Mouse (Mus musculus) liver, adult 10 weeks (tissue): Measurements from ENCODE around the gene Gm3476. TPM values are rescaled to one million over a fixed set of nuclear protein-coding genes. Genes with fewer than 3 reads are reported as not detected.

ENCODE experiments used
- polyA plus RNA-seq: library from polyadenylated mRNA; stranded (reverse); fragments of 350-450 nt; fragmentation: Illumina TruSeq; extraction: RNeasy Lipid Tissue Mini Kit (QIAGEN cat#74804); gene quantifications from one replicate; pipeline ENCODE4 v1.2.3, GENCODE M21; 2014; ENCODE audit warnings: low read depth, low replicate concordance

Gene Gm3476
- polyA plus RNA-seq = not detected

DNA sequence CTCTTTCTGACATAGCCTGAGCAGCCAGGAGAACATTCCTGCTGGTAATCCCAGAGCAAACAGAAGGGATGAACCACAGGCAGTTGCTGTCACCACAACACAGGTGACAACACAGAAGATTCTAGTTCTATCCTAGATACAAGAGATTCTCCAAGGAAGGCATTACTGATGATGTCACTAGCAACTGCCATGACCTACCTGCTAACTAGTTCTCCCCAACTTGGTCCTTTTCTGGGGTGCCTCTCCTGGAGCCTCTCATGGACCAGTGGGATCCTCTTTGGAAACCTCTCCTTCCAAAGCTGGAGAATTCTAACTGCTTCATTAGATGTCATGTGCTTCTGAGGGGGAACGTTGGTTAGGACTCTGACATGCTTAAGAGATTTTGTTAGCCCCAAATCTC, at the start of gene Gm3476:
TSS of gene Gm3476 (minus strand) at position 101 of the 400 bp plus-strand sequence.

GRCm38 (mm10) chr14:6108272-6108925, 17.2 kb downstream of the Gm3476 start, which contains the start of gene Gm3468:
Gene Gm3468, minus strand, starts transcription at chr14:6108665.

DNA sequence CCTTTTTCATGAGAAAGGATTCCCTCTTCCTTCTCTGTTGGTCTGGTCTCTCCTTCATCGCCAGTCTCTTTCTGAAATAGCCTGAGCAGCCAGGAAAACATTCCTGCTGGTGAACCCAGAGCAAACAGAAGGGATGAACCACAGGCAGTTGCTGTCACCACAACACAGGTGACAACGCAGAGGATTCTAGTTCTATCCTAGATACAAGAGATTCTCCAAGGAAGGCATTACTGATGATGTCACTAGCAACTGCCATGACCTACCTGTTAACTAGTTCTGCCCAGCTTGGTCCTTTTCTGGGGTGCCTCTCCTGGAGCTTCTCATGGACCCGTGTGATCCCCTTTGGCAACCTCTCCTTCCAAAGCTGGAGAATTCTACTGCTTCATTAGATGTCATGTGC, 31.8 kb downstream of the Gm3476 start, which contains the start of gene Gm8206:
TSS of gene Gm8206 (minus strand) at position 101 of the 400 bp plus-strand sequence.

DNA sequence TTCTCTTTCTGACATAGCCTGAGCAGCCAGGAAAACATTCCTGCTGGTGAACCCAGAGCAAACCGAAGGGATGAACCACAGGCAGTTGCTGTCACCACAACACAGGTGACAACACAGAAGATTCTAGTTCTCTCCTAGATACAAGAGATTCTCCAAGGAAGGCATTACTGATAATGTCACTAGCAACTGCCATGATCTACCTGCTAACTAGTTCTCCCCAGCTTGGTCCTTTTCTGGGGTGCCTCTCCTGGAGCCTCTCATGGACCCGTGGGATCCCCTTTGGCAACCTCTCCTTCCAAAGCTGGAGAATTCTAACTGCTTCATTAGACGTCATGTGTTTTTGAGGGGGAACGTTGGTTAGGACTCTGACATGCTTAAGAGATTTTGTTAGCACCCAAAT, 67.4 kb downstream of the Gm3476 start, which contains the start of gene Gm6337:
TSS of gene Gm6337 (minus strand) at position 101 of the 400 bp plus-strand sequence.

Other genes with a start within 250 kb of the Gm3476 start
- gene Gm8237, start 245.4 kb downstream of the Gm3476 start, polyA plus RNA-seq = not detected
- gene Gm3248, start 164.1 kb downstream of the Gm3476 start, polyA plus RNA-seq = not detected
- not detected for gene Gm3453, start 146.7 kb downstream of the Gm3476 start, polyA plus RNA-seq
- gene Gm6337, start 67.5 kb downstream of the Gm3476 start, polyA plus RNA-seq = not detected
- not detected for gene Gm8206, start 31.9 kb downstream of the Gm3476 start, polyA plus RNA-seq
- gene Gm3468, start 17.1 kb downstream of the Gm3476 start, polyA plus RNA-seq = not detected
- not detected for gene Gm21560, start 93.5 kb upstream of the Gm3476 start, polyA plus RNA-seq
- not detected for gene Gm3411, start 161.4 kb upstream of the Gm3476 start, polyA plus RNA-seq
- gene Gm21103, start 179.0 kb upstream of the Gm3476 start, polyA plus RNA-seq = not detected
- gene Gm3618, start 217.9 kb upstream of the Gm3476 start, polyA plus RNA-seq = not detected